Mouse (Mus musculus): ENCODE data around the gene Sh3gl2. TPM values are rescaled to one million over a fixed set of nuclear protein-coding genes. Genes with fewer than 3 reads are reported as not detected.

Sh3gl2 gene
- polyA plus RNA-seq, 1 experiment: not detected

- TF ChIP-seq GATA1 (IDR thresholded peaks at IDR 0.05; ENCODE audit: low read length): no peak
These were observed 200.3 kb downstream of the Sh3gl2 start for GRCm38 (mm10) chr4:85405276-85405675.

- TF ChIP-seq GATA1 (IDR thresholded peaks at IDR 0.05; ENCODE audit: low read length): no peak
These were observed 211.5 kb downstream of the Sh3gl2 start for GRCm38 (mm10) chr4:85416466-85416865.

GRCm38 (mm10) chr4:85420429-85420828 lies 215.5 kb downstream of the Sh3gl2 start:
- TF ChIP-seq GATA1 (IDR thresholded peaks at IDR 0.05; ENCODE audit: low read length): no peak

- TF ChIP-seq GATA1 (IDR thresholded peaks at IDR 0.05; ENCODE audit: low read length): no peak
These were observed 221.3 kb downstream of the Sh3gl2 start for GRCm38 (mm10) chr4:85426211-85426610.

- no peak for TF ChIP-seq GATA1 (IDR thresholded peaks at IDR 0.05; ENCODE audit: low read length)
These were observed 227.9 kb downstream of the Sh3gl2 start for GRCm38 (mm10) chr4:85432786-85433185.

- no peak for TF ChIP-seq GATA1 (IDR thresholded peaks at IDR 0.05; ENCODE audit: low read length)
These were observed 229.8 kb downstream of the Sh3gl2 start for GRCm38 (mm10) chr4:85434734-85435133.

- no peak for TF ChIP-seq GATA1 (IDR thresholded peaks at IDR 0.05; ENCODE audit: low read length)
These were observed 233.9 kb downstream of the Sh3gl2 start for GRCm38 (mm10) chr4:85438813-85439212.

GRCm38 (mm10) chr4:85483586-85483985 lies 278.7 kb downstream of the Sh3gl2 start:
- TF ChIP-seq GATA1 (IDR thresholded peaks at IDR 0.05; ENCODE audit: low read length): no peak

- no peak for TF ChIP-seq GATA1 (IDR thresholded peaks at IDR 0.05; ENCODE audit: low read length)
These were observed 281.5 kb downstream of the Sh3gl2 start for GRCm38 (mm10) chr4:85486316-85486946.

GRCm38 (mm10) chr4:85505718-85506117 lies 300.8 kb downstream of the Sh3gl2 start:
- no peak for TF ChIP-seq GATA1 (IDR thresholded peaks at IDR 0.05; ENCODE audit: low read length)

GRCm38 (mm10) chr4:85506976-85507375 lies 302.1 kb downstream of the Sh3gl2 start:
- TF ChIP-seq GATA1 (IDR thresholded peaks at IDR 0.05; ENCODE audit: low read length): no peak

- no peak for TF ChIP-seq GATA1 (IDR thresholded peaks at IDR 0.05; ENCODE audit: low read length)
These were observed 302.6 kb downstream of the Sh3gl2 start for GRCm38 (mm10) chr4:85507491-85507890.

- TF ChIP-seq GATA1 (IDR thresholded peaks at IDR 0.05; ENCODE audit: low read length): no peak
These were observed 308.4 kb downstream of the Sh3gl2 start for GRCm38 (mm10) chr4:85513288-85513687.

- no peak for TF ChIP-seq GATA1 (IDR thresholded peaks at IDR 0.05; ENCODE audit: low read length)
These were observed 308.9 kb downstream of the Sh3gl2 start, which contains the start of gene Adamtsl1 for GRCm38 (mm10) chr4:85513792-85514191. Gene Adamtsl1 (plus strand): TSS chr4:85514172.

- TF ChIP-seq GATA1 (IDR thresholded peaks at IDR 0.05; ENCODE audit: low read length): no peak
These were observed 309.3 kb downstream of the Sh3gl2 start for GRCm38 (mm10) chr4:85514205-85514681.

GRCm38 (mm10) chr4:85526966-85527566 lies 322.1 kb downstream of the Sh3gl2 start:
- no peak for TF ChIP-seq GATA1 (IDR thresholded peaks at IDR 0.05; ENCODE audit: low read length)

- no peak for TF ChIP-seq GATA1 (IDR thresholded peaks at IDR 0.05; ENCODE audit: low read length)
These were observed 324.9 kb downstream of the Sh3gl2 start for GRCm38 (mm10) chr4:85529852-85530251.

All from G1E-ER4 (cell line).